Mouse (Mus musculus) 3134 (cell line): ENCODE results near the gene Olfr263.

Experiments
- DNase-seq: peaks from one replicate; pipeline ENCODE4 v3.0.0-alpha.2; 2011; ENCODE audit warnings: low spot score; ENCODE audit not compliant: insufficient read length; ENCODE audit errors: extremely low read depth

The Olfr263 gene

DNA sequence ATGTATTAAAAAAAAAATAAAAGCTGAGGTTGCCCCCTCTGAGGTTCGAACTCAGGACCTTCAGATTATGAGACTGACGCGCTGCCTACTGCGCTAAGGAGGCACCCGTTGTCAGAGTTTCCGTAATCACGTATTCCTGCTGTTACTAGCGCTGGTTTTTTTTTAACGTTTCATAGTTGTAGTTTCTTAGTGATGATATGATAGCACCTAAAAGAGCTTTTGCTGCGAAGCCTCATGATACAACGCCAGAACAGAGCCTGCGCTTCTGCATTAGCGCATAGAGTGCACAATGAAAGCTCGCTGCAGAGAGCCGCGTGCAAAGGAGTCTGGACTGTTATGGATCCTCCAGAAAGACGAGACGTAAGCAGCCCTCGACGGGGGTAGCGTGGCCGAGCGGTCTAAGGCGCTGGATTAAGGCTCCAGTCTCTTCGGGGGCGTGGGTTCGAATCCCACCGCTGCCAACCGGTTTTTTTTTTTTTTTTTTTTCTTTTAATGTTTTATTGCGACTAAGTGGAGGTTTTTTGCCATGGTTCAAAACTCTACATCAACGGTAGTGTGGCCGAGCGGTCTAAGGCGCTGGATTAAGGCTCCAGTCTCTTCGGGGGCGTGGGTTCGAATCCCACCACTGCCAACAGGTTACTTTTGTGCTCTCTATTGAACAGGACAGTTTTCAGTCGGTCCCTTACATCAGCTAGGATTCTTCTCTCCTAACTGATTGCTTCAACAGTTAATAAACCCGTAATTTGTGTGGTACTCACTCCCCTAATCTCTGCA, 40.4 kb downstream of the Olfr263 start:
- DNase-seq, result peak; percentile 84

DNA sequence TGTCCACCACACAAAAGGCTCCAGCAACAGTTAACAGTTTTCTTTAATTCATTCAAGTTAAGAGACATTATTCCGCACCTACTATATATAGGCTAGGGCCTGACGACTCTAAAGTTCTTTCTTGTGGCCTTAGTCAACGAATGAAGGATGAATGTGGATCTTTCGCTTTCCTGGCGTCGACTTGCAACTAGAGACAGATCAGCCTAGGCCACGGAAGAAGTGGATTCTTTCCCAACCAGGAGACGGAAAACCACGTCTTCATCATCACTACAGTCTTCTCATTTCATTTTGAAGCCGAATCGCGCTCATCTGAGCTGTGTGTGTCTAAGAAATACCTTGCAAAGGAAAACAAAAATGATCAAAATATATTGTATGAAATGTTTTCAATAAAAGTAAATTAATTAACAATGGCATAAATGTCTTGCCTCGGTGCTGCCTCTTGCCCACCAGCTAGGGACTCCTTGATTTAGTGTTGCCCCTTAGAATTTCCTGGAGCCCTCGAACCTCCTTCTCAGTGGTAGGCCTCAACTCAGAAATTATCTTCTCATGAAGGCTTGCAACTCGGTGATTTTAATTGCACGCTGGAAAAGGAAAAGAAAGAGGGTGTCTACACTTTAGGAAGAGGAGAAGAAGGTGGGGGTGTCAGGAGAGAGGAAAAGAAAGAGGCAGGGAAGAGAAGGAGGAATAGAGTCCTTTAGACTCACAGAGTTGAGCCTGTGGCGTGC, 41.2 kb downstream of the Olfr263 start:
- DNase-seq, result no peak

DNA sequence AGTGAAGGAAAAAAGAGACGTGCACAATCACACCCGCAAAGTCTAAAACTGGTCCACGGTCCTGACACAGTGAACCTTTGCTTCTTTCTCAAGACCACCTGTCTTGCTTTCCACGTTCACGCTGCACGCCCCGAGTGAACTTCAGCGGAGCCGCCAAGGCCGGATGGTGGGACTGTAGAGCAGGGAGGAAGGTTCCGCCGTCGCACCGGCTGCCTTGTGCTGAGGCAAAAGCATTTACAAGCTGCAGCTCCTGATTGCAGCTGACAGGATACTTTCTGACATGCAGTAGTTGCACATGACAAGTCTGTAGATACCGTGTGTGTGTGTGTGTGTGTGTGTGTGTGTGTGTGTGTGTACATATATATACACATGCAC, 41.7 kb downstream of the Olfr263 start:
- peak; percentile 48 for DNase-seq

DNA sequence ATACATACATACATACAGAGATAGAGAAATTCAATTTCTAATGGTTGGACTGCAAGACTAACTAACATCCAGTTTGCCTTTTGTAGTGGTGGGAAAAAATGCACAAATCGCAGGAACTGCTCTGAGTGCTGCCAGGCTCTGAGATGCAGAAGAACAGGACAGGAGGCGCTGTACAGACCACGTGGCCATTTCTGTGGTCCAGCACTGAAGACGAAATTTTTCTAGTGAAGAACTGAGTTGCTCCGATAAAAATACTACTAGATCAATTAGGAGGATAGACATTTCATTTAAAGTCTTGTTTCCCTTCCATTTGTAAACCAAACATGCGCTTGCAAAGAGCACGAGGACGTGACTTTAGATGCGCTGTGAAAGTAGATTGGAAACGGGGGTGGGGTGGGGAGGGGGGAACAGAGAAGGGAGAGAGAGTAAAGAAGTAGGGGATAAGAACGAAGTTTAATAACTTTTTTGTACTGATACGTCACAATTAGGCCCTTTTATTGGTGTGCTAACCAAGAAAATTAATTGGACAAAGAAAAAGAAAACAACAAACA, 42.2 kb downstream of the Olfr263 start:
- peak; percentile 34 for DNase-seq

DNA sequence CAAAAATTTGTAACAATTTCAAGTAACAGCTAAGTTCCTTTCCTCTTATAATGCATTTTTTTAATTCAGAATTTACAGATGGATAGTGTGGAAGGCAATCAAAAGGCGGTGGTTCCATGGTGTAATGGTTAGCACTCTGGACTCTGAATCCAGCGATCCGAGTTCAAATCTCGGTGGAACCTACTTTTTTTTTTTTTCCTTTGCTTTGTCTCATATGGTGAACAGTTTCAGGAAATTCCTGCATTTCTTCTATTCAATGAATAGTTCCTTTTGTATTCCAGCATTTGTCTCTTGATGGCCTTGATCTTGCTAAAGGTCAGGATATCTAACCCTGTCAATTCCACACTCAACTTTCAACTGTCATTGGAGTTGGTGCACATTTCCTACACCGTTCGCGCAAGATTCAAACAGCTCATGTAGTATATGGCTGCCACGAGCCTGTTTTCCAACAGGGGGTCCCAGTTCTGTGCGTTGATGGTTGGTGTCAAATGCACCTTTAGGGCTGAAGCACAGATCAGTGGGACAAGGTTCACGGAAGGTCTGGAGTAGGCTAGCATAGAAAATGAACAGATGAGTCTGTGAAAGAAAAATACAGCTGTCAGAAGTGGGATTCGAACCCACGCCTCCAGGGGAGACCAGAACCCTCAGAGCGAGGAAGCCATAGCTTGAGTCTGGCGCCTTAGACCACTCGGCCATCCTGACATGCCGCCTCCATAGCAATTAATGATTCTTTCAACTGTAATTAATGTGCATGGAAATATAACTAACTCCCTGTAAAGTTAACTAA, 43.0 kb downstream of the Olfr263 start:
- DNase-seq, result peak; percentile 67

DNA sequence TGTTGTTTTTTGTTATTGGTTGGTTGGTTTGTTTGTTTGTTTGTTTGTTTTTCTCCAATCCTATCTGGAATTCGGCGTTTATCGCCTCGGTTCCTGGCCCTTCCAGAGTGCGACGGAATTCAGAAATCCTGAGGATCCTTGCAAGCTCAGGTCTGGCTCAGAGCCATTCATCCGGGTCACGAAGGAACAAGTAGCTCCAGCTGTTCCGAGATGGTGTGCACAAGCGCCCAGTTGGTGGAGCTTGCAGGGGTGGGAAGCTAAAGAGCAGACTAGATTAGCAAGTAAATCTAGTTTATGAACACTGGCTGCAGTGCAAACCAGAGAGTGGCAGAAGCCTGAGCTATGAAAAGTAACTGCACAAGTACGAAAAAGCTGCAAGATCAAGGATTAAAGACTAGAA, 43.6 kb downstream of the Olfr263 start:
- peak; percentile 70 for DNase-seq

DNA sequence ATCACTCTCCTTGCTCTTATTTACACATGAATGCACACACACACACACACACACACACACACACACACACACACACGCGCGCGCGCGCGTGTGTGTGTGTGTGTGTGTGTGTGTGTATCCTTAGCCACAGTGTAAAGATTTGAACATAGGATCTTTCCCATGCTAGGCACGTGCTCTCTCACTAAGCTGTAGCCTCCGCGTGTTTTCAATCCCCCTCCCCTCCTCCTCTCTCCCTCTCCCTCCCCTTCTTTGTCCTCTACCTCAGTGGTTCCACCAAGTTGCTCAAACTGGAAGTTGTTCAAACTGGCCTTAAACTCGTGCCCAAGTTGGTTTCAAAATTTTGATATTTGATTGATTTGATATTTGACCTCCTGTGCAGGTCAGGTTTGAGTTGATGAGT, 47.3 kb downstream of the Olfr263 start:
- DNase-seq, result no peak

DNA sequence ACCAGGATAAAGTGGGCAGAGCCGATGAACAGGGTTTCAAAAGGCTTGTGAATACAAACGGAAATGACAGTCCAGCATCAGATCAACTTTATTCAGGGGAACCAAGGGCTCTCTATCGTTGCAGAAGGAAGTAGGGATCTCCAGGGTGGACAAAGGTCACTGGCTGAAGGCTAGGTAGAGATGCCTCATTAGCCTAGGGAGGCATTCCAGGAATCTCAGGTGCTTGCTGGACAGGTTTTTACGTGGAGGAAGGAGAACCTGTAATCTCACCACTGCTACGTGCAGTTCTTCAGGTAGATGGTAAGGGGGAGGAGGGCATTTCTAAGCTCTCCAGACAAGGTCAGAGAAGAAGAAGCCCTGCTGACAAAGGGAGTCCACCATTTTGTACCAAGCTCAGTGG, 48.2 kb downstream of the Olfr263 start:
- no peak for DNase-seq

DNA sequence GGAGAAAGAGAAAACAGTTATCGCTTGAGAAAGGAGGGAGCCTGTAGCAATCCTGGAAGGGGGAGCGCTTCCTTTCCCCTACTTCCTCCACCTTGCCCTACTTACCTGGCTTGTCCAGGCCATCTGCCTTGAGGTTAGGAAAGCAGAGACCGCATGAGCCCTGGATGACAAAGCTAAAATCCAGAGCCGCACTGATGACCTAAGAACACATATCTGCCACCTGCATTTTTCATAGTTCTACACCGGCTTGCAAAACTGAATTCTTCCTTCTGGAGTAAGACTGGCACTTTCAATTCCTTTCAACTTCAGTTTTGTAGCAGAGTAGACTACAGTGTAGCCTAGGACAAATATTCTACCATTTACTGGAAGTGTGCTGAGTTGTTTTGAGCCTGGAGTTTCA, 48.9 kb downstream of the Olfr263 start:
- no peak for DNase-seq

DNA sequence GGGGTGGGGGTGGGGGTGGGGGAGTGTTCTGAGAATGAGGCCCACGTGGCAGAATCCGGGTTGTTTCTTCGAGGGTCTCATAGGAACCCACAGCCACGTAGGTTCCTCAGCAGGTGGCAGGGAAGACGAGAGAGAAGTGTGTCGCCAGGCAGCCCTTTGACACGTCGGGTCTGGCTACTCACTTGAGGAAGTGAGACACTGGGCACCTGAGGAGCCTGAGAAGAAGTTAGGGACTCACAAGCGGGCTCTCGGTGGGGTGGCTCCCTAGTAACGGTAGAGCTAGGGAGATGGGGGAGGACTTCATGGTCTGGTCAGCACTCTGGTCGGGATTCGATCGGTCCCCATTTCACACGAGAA, 49.9 kb downstream of the Olfr263 start, which contains the start of gene Trim27:
Gene Trim27 (plus strand): TSS at position 79 of the 357 bp plus-strand sequence.
- DNase-seq, result no peak

DNA sequence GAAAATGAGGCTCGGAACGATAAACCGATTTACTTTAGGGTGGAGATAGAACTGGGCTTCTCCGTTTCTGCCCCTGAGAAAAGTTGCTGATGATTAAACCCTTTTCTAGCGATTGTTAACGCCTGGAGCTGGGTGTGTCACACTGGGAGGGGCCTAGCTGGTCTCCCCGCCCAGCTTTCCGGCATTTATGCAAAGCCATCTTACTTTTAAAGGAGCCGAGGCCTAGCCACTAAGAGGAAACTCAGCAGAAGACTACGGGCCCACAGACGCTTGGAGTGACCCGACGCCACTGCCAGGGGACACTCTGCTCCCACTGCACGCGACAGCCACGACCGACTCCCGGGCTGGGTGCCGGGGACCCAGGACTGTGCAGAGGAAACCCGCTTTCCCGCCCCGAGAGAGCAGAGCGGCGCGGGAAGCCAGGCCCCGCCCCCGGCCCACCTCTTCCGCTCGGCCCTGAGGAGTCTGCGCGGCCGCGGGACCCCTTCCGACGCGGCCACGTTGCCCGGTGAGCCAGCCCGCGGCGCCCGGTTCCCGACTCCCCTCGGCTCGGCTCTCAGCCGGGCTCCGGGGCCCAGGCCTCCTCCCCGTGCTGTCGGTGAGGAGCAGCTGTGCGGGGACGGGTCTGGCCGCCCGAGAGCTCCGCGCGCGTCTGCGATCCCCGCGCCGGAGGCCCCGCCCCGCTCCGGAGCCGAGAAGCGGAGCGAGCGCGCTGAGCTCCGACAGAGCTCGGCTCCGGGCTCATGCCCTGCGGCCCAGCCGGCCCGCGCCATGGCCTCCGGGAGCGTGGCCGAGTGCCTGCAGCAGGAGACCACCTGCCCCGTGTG, 50.5 kb downstream of the Olfr263 start:
- peak; percentile 92 for DNase-seq

DNA sequence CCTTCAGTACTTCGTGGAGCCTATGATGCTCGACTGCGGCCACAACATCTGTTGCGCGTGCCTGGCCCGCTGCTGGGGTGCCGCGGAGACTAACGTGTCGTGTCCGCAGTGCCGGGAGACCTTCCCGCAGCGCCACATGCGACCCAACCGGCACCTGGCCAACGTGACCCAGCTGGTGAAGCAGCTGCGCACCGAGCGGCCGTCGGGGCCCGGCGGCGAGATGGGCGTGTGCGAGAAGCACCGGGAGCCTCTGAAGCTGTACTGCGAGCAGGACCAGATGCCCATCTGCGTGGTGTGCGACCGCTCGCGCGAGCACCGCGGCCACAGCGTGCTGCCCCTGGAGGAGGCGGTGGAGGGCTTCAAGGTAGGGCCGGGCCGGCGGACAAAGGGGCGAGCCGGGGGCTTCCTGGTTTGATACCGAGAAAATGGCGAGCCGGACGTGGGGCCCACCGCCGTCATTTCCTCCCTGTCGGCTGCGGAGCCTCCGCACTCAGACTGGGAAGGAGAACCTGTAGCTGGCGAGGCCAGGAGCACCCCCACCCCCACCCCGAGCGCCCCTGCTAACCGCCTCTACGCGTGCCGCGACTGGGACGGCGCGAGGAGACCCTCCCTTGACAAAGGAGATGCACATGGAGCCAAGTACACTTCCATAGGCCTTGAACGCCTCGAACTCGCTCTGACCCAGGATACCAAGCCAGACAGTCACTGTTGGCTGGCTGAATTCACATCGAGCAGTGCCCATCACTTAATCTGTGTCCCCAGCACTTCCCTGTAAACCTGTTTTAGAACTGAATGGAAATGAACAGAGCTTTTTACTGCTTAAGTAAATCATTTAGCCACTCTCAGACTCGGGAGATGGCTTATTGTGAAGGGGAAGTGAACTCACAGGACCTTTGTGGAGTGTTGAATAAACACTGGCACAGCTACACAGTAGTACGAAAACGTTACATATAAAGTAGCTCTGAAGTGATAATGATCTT, 51.4 kb downstream of the Olfr263 start:
- DNase-seq, result peak; percentile 75

DNA sequence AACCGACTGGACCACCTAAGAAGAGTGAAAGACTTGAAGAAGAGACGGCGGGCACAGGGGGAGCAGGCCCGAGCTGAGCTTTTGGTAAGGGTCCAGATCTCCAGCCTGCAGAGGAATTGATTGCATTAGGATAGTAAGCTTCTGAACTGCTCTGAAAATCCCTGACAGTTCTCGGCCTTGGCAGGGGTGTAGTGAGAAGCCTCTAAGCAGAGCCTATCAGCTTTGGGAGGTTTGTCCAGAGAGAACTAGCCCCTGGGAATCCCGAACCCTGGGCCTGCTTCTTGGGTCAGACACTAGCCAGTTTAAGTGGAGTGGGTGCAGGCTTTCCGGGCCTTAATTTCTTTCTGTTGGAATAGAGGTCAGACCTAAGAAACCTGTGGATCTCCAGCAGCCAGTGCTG, 52.6 kb downstream of the Olfr263 start:
- DNase-seq, result no peak

DNA sequence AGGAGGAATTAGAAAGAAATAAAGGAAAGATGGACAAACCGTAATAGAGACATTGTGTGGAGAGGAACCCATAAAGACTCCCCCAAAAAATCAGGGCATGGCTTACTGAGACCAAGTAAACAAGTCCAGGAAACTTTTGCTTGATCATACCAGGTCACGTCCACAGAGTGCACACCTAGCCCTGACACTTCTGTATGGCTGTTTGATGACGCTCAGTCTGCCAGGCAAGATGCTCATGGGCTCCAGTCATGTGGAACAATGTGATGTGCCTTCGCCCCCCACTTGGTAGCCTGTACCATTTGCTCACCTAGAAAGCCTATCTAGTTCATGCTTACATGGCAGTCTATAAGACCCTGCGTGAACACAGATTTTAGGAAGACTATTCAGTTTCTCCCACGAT, 53.6 kb downstream of the Olfr263 start:
- DNase-seq, result no peak

DNA sequence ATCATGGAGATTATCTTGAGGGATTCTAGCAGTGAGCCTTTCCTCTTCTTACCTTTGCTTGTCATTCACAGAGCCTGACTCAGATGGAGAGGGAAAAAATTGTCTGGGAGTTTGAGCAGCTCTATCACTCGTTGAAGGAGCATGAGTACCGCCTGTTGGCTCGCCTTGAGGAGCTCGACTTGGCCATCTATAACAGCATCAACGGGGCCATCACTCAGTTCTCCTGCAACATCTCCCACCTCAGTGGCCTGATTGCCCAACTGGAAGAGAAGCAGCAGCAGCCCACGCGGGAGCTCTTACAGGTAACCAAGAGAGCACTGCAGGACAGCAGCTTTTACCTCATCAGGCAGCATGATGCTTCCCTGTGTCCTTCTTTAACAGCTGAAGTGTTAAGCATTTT, 54.2 kb downstream of the Olfr263 start:
- DNase-seq, result no peak

DNA sequence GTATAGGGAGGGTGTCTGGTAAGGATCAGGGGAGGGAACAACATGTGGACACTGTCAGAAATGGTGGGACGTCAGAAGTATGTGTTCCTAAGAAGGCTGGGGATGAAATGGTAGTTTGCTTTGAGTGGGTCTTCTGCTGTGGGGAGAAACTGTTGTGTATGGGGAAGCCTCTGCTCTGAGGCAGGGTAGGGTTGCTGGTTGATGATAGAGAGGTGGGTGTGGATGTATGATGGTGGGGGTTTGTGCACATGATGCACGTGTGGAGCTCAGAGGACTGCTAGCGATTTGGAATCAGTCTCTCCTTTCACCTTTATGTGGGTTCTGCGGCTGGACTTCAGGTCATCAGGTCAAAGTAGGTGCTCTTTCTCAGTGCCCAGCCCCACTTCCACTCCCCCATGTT, 56.1 kb downstream of the Olfr263 start:
- DNase-seq, result no peak
